Comparison of ENCODE assay signal across 8 mouse cellular contexts in genomic region chr8:104592566-104592965, GRCm38 (mm10). TPM values are rescaled to one million over a fixed set of nuclear protein-coding genes. Genes with fewer than 3 reads are reported as not detected.
DNase-seq lines count a peak whose midpoint lies in the region; ATAC-seq lines count a peak whose summit lies in the region.

No protein-coding gene starts in this region.

- no peaks in the 10 kb centered on the region for H3K9me3 ChIP-seq in heart, embryonic 12.5 days (replicated peaks)
- no peaks in the 10 kb centered on the region for H3K9me3 ChIP-seq in intestine, embryonic 15.5 days
- H3K9me3 ChIP-seq in midbrain, embryonic 13.5 days, result no peaks in the 10 kb centered on the region

- no peak overlapping the region for H3K9ac ChIP-seq in heart, embryonic 12.5 days
- no peak overlapping the region for H3K9ac ChIP-seq in intestine, embryonic 15.5 days
- no peak overlapping the region for H3K9ac ChIP-seq in midbrain, embryonic 13.5 days (replicated peaks)

- intact Hi-C loops in left cerebral cortex, postnatal 36 days (cut with DNase I), result no loop called here

- H3K4me2 ChIP-seq in heart, embryonic 12.5 days, result peak overlapping the region; percentile 33; the same call in 1 of the 2 replicates
- peak overlapping the region; percentile 89 for H3K4me2 ChIP-seq in intestine, embryonic 15.5 days (replicated peaks)
- H3K4me2 ChIP-seq in midbrain, embryonic 13.5 days (replicated peaks), result peak overlapping the region; percentile 80

- no peak overlapping the region for H3K4me3 ChIP-seq in heart, embryonic 12.5 days
- peak overlapping the region; percentile 66 for H3K4me3 ChIP-seq in brown adipose tissue, adult 24 weeks (ENCODE audit: insufficient read depth, low read depth, low read length)
- peak overlapping the region; percentile 77; the same call in 1 of the 2 replicates for H3K4me3 ChIP-seq in intestine, embryonic 15.5 days (replicated peaks)
- no peak overlapping the region for H3K4me3 ChIP-seq in midbrain, embryonic 13.5 days (replicated peaks)

- ATAC-seq in heart, embryonic 12.5 days (ENCODE audit: insufficient number of reproducible peaks, low FRiP score), result no peak
- no peak for ATAC-seq in intestine, embryonic 15.5 days
- no peak for ATAC-seq in midbrain, embryonic 13.5 days

- no peak for DNase-seq in heart, postnatal 4 days
- no peak for DNase-seq in thymus, postnatal 0 days (ENCODE audit: low spot score)
- no peak for DNase-seq in left cerebral cortex, postnatal 36 days (ENCODE audit: low spot score in 2 of 2)
- DNase-seq in ovary, postnatal 10 days (ENCODE audit: low spot score), result no peak

- 75% methylated on average over 6 of the region's 6 CpGs for WGBS in heart, embryonic 12.5 days
- 59% methylated on average over 6 of the region's 6 CpGs for WGBS in intestine, embryonic 15.5 days
- WGBS in midbrain, embryonic 13.5 days, result 68% methylated on average over 6 of the region's 6 CpGs

- H3K27ac ChIP-seq in heart, embryonic 12.5 days (ENCODE audit: poor library complexity, severe bottlenecking), result no peak overlapping the region
- peak overlapping the region; percentile 48 for H3K27ac ChIP-seq in brown adipose tissue, adult 24 weeks (replicated peaks; ENCODE audit: low read depth, low read length)
- H3K27ac ChIP-seq in intestine, embryonic 15.5 days, result no peak overlapping the region
- H3K27ac ChIP-seq in midbrain, embryonic 13.5 days, result no peak overlapping the region

- H3K36me3 ChIP-seq in heart, embryonic 12.5 days, result peaks cover 29% of the 10 kb centered on the region
- H3K36me3 ChIP-seq in intestine, embryonic 15.5 days, result peaks cover 14% of the 10 kb centered on the region
- peaks cover 38% of the 10 kb centered on the region for H3K36me3 ChIP-seq in midbrain, embryonic 13.5 days

- H3K27me3 ChIP-seq in heart, embryonic 12.5 days (replicated peaks), result no peaks in the 10 kb centered on the region
- no peaks in the 10 kb centered on the region for H3K27me3 ChIP-seq in intestine, embryonic 15.5 days (replicated peaks)
- no peaks in the 10 kb centered on the region for H3K27me3 ChIP-seq in midbrain, embryonic 13.5 days

- peaks cover 14% of the 10 kb centered on the region for H3K4me1 ChIP-seq in heart, embryonic 12.5 days (replicated peaks)
- no peaks in the 10 kb centered on the region for H3K4me1 ChIP-seq in brown adipose tissue, adult 24 weeks (ENCODE audit: control insufficient read depth, insufficient read depth, insufficient read length, low read length)
- 0 out of 2 replicates have a peak, but pooled peaks cover 4% of the 10 kb centered on the region for H3K4me1 ChIP-seq in intestine, embryonic 15.5 days (replicated peaks)
- peaks cover 12% of the 10 kb centered on the region for H3K4me1 ChIP-seq in midbrain, embryonic 13.5 days (replicated peaks)

RNA-seq across cellular contexts. Expression of gene Pdp2, which starts 1.3 kb away (rescaled TPM):
- 8.6 and 9.0 TPM in 2 replicates for polyA plus RNA-seq in heart, embryonic 12.5 days (2016; fragmentation: Nextera tagmentation; extraction: Ambion mirVana)
- total RNA-seq in heart, postnatal 4 days (2021), result 1 to 10 TPM; 5.0 to 5.4 TPM
- polyA plus RNA-seq in brown adipose tissue, adult 24 weeks (2012; ENCODE audit: insufficient read depth, insufficient read length, missing spikeins), result 23.7 and 36.2 TPM in 2 replicates
- polyA plus RNA-seq in intestine, embryonic 15.5 days (2015; fragmentation: Nextera tagmentation; extraction: Ambion mirVana), result 16.1 and 17.0 TPM in 2 replicates
- 17.4 and 19.8 TPM in 2 replicates for polyA plus RNA-seq in midbrain, embryonic 13.5 days (2015; fragmentation: Nextera tagmentation; extraction: Ambion mirVana)
- 11.7 and 12.3 TPM in 2 replicates for polyA plus RNA-seq in thymus, postnatal 0 days (2015; fragmentation: Nextera tagmentation; extraction: Ambion mirVana)
- 1 to 10 TPM; 8.1 to 9.0 TPM for total RNA-seq in left cerebral cortex, postnatal 36 days (2021)

RNA-seq across cellular contexts. Expression of gene Cdh16, which starts 31.6 kb away (rescaled TPM):
- polyA plus RNA-seq in heart, embryonic 12.5 days (2016; fragmentation: Nextera tagmentation; extraction: Ambion mirVana), result 16.1 and 18.6 TPM in 2 replicates
- 1 to 10 TPM; 2.8 to 4.6 TPM for total RNA-seq in heart, postnatal 4 days (2021)
- polyA plus RNA-seq in brown adipose tissue, adult 24 weeks (2012; ENCODE audit: insufficient read depth, insufficient read length, missing spikeins), result not detected in 2 replicates
- 0.56 and 0.79 TPM in 2 replicates for polyA plus RNA-seq in intestine, embryonic 15.5 days (2015; fragmentation: Nextera tagmentation; extraction: Ambion mirVana)
- not detected in 2 replicates for polyA plus RNA-seq in midbrain, embryonic 13.5 days (2015; fragmentation: Nextera tagmentation; extraction: Ambion mirVana)
- 0.17 and 0.23 TPM in 2 replicates for polyA plus RNA-seq in thymus, postnatal 0 days (2015; fragmentation: Nextera tagmentation; extraction: Ambion mirVana)
- not detected for total RNA-seq in left cerebral cortex, postnatal 36 days (2021)

RNA-seq across cellular contexts. Expression of gene Rrad, which starts 38.6 kb away (rescaled TPM):
- polyA plus RNA-seq in heart, embryonic 12.5 days (2016; fragmentation: Nextera tagmentation; extraction: Ambion mirVana), result 299 and 301 TPM in 2 replicates
- 100 to 1,000 TPM; 193 to 274 TPM for total RNA-seq in heart, postnatal 4 days (2021)
- 1.5 and 2.0 TPM in 2 replicates for polyA plus RNA-seq in brown adipose tissue, adult 24 weeks (2012; ENCODE audit: insufficient read depth, insufficient read length, missing spikeins)
- polyA plus RNA-seq in intestine, embryonic 15.5 days (2015; fragmentation: Nextera tagmentation; extraction: Ambion mirVana), result 4.6 and 4.8 TPM in 2 replicates
- polyA plus RNA-seq in midbrain, embryonic 13.5 days (2015; fragmentation: Nextera tagmentation; extraction: Ambion mirVana), result 2.8 and 3.3 TPM in 2 replicates
- polyA plus RNA-seq in thymus, postnatal 0 days (2015; fragmentation: Nextera tagmentation; extraction: Ambion mirVana), result 12.1 and 13.3 TPM in 2 replicates
- total RNA-seq in left cerebral cortex, postnatal 36 days (2021), result 1 to 10 TPM; 3.5 to 4.4 TPM

RNA-seq across cellular contexts. Expression of gene Ciao2b, which starts 49.2 kb away (rescaled TPM):
- 187 and 195 TPM in 2 replicates for polyA plus RNA-seq in heart, embryonic 12.5 days (2016; fragmentation: Nextera tagmentation; extraction: Ambion mirVana)
- 10 to 100 TPM; 82.2 to 85.4 TPM for total RNA-seq in heart, postnatal 4 days (2021)
- polyA plus RNA-seq in brown adipose tissue, adult 24 weeks (2012; ENCODE audit: insufficient read depth, insufficient read length, missing spikeins), result 62.5 and 67.4 TPM in 2 replicates
- polyA plus RNA-seq in intestine, embryonic 15.5 days (2015; fragmentation: Nextera tagmentation; extraction: Ambion mirVana), result 93.2 and 101 TPM in 2 replicates
- polyA plus RNA-seq in midbrain, embryonic 13.5 days (2015; fragmentation: Nextera tagmentation; extraction: Ambion mirVana), result 137 and 141 TPM in 2 replicates
- polyA plus RNA-seq in thymus, postnatal 0 days (2015; fragmentation: Nextera tagmentation; extraction: Ambion mirVana), result 106 and 115 TPM in 2 replicates
- 10 to 100 TPM; 31.4 to 33.5 TPM for total RNA-seq in left cerebral cortex, postnatal 36 days (2021)

RNA-seq across cellular contexts. Expression of gene Car7, which starts 58.1 kb away (rescaled TPM):
- 0.78 and 0.91 TPM in 2 replicates for polyA plus RNA-seq in heart, embryonic 12.5 days (2016; fragmentation: Nextera tagmentation; extraction: Ambion mirVana)
- total RNA-seq in heart, postnatal 4 days (2021), result 1 to 10 TPM; 1.7 to 2.9 TPM
- polyA plus RNA-seq in brown adipose tissue, adult 24 weeks (2012; ENCODE audit: insufficient read depth, insufficient read length, missing spikeins), result 2.8 and 3.6 TPM in 2 replicates
- polyA plus RNA-seq in intestine, embryonic 15.5 days (2015; fragmentation: Nextera tagmentation; extraction: Ambion mirVana), result 1.0 and 1.1 TPM in 2 replicates
- polyA plus RNA-seq in midbrain, embryonic 13.5 days (2015; fragmentation: Nextera tagmentation; extraction: Ambion mirVana), result 1.7 and 2.2 TPM in 2 replicates
- polyA plus RNA-seq in thymus, postnatal 0 days (2015; fragmentation: Nextera tagmentation; extraction: Ambion mirVana), result 1.6 and 2.2 TPM in 2 replicates
- total RNA-seq in left cerebral cortex, postnatal 36 days (2021), result 10 to 100 TPM; 24.7 to 34.0 TPM

Comparison
In these comparisons a context has a peak if more than half of its experiments do, and no peak if none do; other contexts are left out.
1. H3K4me2 ChIP-seq: peak in every context shown above with its lines; median percentile 89 in intestine, embryonic 15.5 days; 80 in midbrain, embryonic 13.5 days; 33 in heart, embryonic 12.5 days.
2. H3K4me3 ChIP-seq: peak in brown adipose tissue, adult 24 weeks (single experiment) and intestine, embryonic 15.5 days (single experiment); none in heart, embryonic 12.5 days (single experiment) and midbrain, embryonic 13.5 days (single experiment).
3. RNA of gene Rrad, which starts 38.6 kb away (polyA plus RNA-seq): 299 to 301 TPM in heart, embryonic 12.5 days; 12.1 to 13.3 TPM in thymus, postnatal 0 days, 4.6 to 4.8 TPM in intestine, embryonic 15.5 days, 2.8 to 3.3 TPM in midbrain, embryonic 13.5 days and 1.5 to 2.0 TPM in brown adipose tissue, adult 24 weeks; every median in the first group is over 10 times any median in the second.